Mouse (Mus musculus): Measurements from ENCODE around the gene Hmgb1. TPM values are rescaled to one million over a fixed set of nuclear protein-coding genes. Genes with fewer than 3 reads are reported as not detected.
A peak's percentile ranks its signal among the peaks of the same experiment; 100 is the strongest.

Gene Hmgb1
- polyA plus RNA-seq, 1 experiment from 2014 or later, result 1,555 TPM

- no peaks in the 10 kb centered on the region for H3K9me3 ChIP-seq (ENCODE audit: control insufficient read depth, low read depth, low read length)
- no peak for ATAC-seq (ENCODE audit: insufficient number of reproducible peaks, insufficient read depth, low FRiP score, low read depth)
These were observed 115.5 kb downstream of the Hmgb1 start for GRCm38 (mm10) chr5:149068745-149069144.

GRCm38 (mm10) chr5:149068247-149068740 lies 116.0 kb downstream of the Hmgb1 start:
- Histone ChIP-seq H3K4me2 (replicated peaks; ENCODE audit: low read depth, low read length) (no peak overlapping the region), H3K36me3 (ENCODE audit: control insufficient read depth, insufficient read depth, low read length) (no peaks in the 10 kb centered on the region), H3K4me1 (ENCODE audit: control insufficient read depth, insufficient read depth, low read length) (no peaks in the 10 kb centered on the region), H3K9ac (replicated peaks; ENCODE audit: low read depth, low read length) (no peak overlapping the region), H3K9me3 (ENCODE audit: control insufficient read depth, low read depth, low read length) (no peaks in the 10 kb centered on the region), H3K27me3 (ENCODE audit: control insufficient read depth, insufficient read depth, low read length) (no peaks in the 10 kb centered on the region), H3K27ac (ENCODE audit: low read length) (no peak overlapping the region), H3K4me3 (ENCODE audit: low read depth, low read length) (no peak overlapping the region)
- no peak for ATAC-seq (ENCODE audit: insufficient number of reproducible peaks, insufficient read depth, low FRiP score, low read depth)
- WGBS, result 87% methylated on average over 17 of the region's 17 CpGs

More at GRCm38 (mm10) chr5:149068745-149069144, 115.5 kb downstream of the Hmgb1 start:
- Histone ChIP-seq H3K27me3 (ENCODE audit: control insufficient read depth, insufficient read depth, low read length) (no peaks in the 10 kb centered on the region), H3K27ac (ENCODE audit: low read length) (no peak overlapping the region), H3K9ac (replicated peaks; ENCODE audit: low read depth, low read length) (no peak overlapping the region), H3K4me2 (replicated peaks; ENCODE audit: low read depth, low read length) (no peak overlapping the region), H3K4me3 (ENCODE audit: low read depth, low read length) (no peak overlapping the region), H3K4me1 (ENCODE audit: control insufficient read depth, insufficient read depth, low read length) (no peaks in the 10 kb centered on the region), H3K36me3 (ENCODE audit: control insufficient read depth, insufficient read depth, low read length) (no peaks in the 10 kb centered on the region)
- WGBS, result 96% methylated on average over 10 of the region's 10 CpGs

GRCm38 (mm10) chr5:149067501-149067961 lies 116.8 kb downstream of the Hmgb1 start:
- 60% methylated on average over 8 of the region's 8 CpGs for WGBS
- no peak overlapping the region for H3K4me3 ChIP-seq (ENCODE audit: low read depth, low read length)
- H3K9ac ChIP-seq (replicated peaks; ENCODE audit: low read depth, low read length), result no peak overlapping the region
- H3K27ac ChIP-seq (ENCODE audit: low read length), result no peak overlapping the region
- no peaks in the 10 kb centered on the region for H3K9me3 ChIP-seq (ENCODE audit: control insufficient read depth, low read depth, low read length)
- H3K4me1 ChIP-seq (ENCODE audit: control insufficient read depth, insufficient read depth, low read length), result no peaks in the 10 kb centered on the region
- no peak overlapping the region for H3K4me2 ChIP-seq (replicated peaks; ENCODE audit: low read depth, low read length)
- no peaks in the 10 kb centered on the region for H3K36me3 ChIP-seq (ENCODE audit: control insufficient read depth, insufficient read depth, low read length)
- no peaks in the 10 kb centered on the region for H3K27me3 ChIP-seq (ENCODE audit: control insufficient read depth, insufficient read depth, low read length)
- no peak for ATAC-seq (ENCODE audit: insufficient number of reproducible peaks, insufficient read depth, low FRiP score, low read depth)

GRCm38 (mm10) chr5:149062833-149063232 lies 121.5 kb downstream of the Hmgb1 start:
- H3K27ac ChIP-seq (ENCODE audit: low read length), result no peak overlapping the region
- H3K9ac ChIP-seq (replicated peaks; ENCODE audit: low read depth, low read length), result no peak overlapping the region
- H3K4me3 ChIP-seq (ENCODE audit: low read depth, low read length), result no peak overlapping the region
- WGBS, result 74% methylated on average over 1 of the region's 1 CpGs
- H3K4me2 ChIP-seq (replicated peaks; ENCODE audit: low read depth, low read length), result no peak overlapping the region
- no peaks in the 10 kb centered on the region for H3K27me3 ChIP-seq (ENCODE audit: control insufficient read depth, insufficient read depth, low read length)
- H3K36me3 ChIP-seq (ENCODE audit: control insufficient read depth, insufficient read depth, low read length), result no peaks in the 10 kb centered on the region
- no peaks in the 10 kb centered on the region for H3K4me1 ChIP-seq (ENCODE audit: control insufficient read depth, insufficient read depth, low read length)
- ATAC-seq (ENCODE audit: insufficient number of reproducible peaks, insufficient read depth, low FRiP score, low read depth), result no peak
- H3K9me3 ChIP-seq (ENCODE audit: control insufficient read depth, low read depth, low read length), result no peaks in the 10 kb centered on the region

GRCm38 (mm10) chr5:149053352-149054168 lies 130.7 kb downstream of the Hmgb1 start:
- H3K9me3 ChIP-seq (ENCODE audit: control insufficient read depth, low read depth, low read length), result no peaks in the 10 kb centered on the region
- H3K36me3 ChIP-seq (ENCODE audit: control insufficient read depth, insufficient read depth, low read length), result peaks cover 14% of the 10 kb centered on the region
- H3K4me1 ChIP-seq (ENCODE audit: control insufficient read depth, insufficient read depth, low read length), result peaks cover 3% of the 10 kb centered on the region; the same call in 1 of the 2 replicates
- peak overlapping the region; percentile 92 for H3K4me2 ChIP-seq (replicated peaks; ENCODE audit: low read depth, low read length)
- no peaks in the 10 kb centered on the region for H3K27me3 ChIP-seq (ENCODE audit: control insufficient read depth, insufficient read depth, low read length)
- H3K27ac ChIP-seq (ENCODE audit: low read length), result peak overlapping the region; percentile 98
- 2% methylated on average over 30 of the region's 34 CpGs for WGBS
- ATAC-seq (ENCODE audit: insufficient number of reproducible peaks, insufficient read depth, low FRiP score, low read depth), result no peak
- H3K9ac ChIP-seq (replicated peaks; ENCODE audit: low read depth, low read length), result peak overlapping the region; percentile 68
- H3K4me3 ChIP-seq (ENCODE audit: low read depth, low read length), result peak overlapping the region; percentile 63

GRCm38 (mm10) chr5:149052421-149053338 lies 131.6 kb downstream of the Hmgb1 start:
- Histone ChIP-seq H3K4me1 (ENCODE audit: control insufficient read depth, insufficient read depth, low read length) (peaks cover 3% of the 10 kb centered on the region; the same call in 1 of the 2 replicates), H3K27ac (ENCODE audit: low read length) (peak overlapping the region; percentile 98), H3K36me3 (ENCODE audit: control insufficient read depth, insufficient read depth, low read length) (peaks cover 14% of the 10 kb centered on the region), H3K9ac (replicated peaks; ENCODE audit: low read depth, low read length) (peak overlapping the region; percentile 98), H3K27me3 (ENCODE audit: control insufficient read depth, insufficient read depth, low read length) (no peaks in the 10 kb centered on the region), H3K9me3 (ENCODE audit: control insufficient read depth, low read depth, low read length) (no peaks in the 10 kb centered on the region), H3K4me2 (replicated peaks; ENCODE audit: low read depth, low read length) (peak overlapping the region; percentile 92), H3K4me3 (ENCODE audit: low read depth, low read length) (peak overlapping the region; percentile 63)
- whole genome bisulfite sequencing, result under 1% methylated on average over 89 of the region's 110 CpGs
- peak; percentile 97 for ATAC-seq (ENCODE audit: insufficient number of reproducible peaks, insufficient read depth, low FRiP score, low read depth)

GRCm38 (mm10) chr5:149051571-149052420 lies 132.5 kb downstream of the Hmgb1 start:
- peak overlapping the region; percentile 98 for H3K9ac ChIP-seq (replicated peaks; ENCODE audit: low read depth, low read length)
- ATAC-seq (ENCODE audit: insufficient number of reproducible peaks, insufficient read depth, low FRiP score, low read depth), result peak; percentile 29
- peaks cover 16% of the 10 kb centered on the region for H3K36me3 ChIP-seq (ENCODE audit: control insufficient read depth, insufficient read depth, low read length)
- peak overlapping the region; percentile 63 for H3K4me3 ChIP-seq (ENCODE audit: low read depth, low read length)
- peak overlapping the region; percentile 98 for H3K27ac ChIP-seq (ENCODE audit: low read length)
- no peaks in the 10 kb centered on the region for H3K9me3 ChIP-seq (ENCODE audit: control insufficient read depth, low read depth, low read length)
- 0% methylated on average over 69 of the region's 120 CpGs for WGBS
- peak overlapping the region; percentile 84 for H3K4me2 ChIP-seq (replicated peaks; ENCODE audit: low read depth, low read length)
- H3K4me1 ChIP-seq (ENCODE audit: control insufficient read depth, insufficient read depth, low read length), result peaks cover 3% of the 10 kb centered on the region; the same call in 1 of the 2 replicates
- H3K27me3 ChIP-seq (ENCODE audit: control insufficient read depth, insufficient read depth, low read length), result no peaks in the 10 kb centered on the region

Measured in stomach, embryonic 14.5 days (tissue).